Mouse (Mus musculus) heart, postnatal 36 days (tissue): ENCODE results near the gene D430019H16Rik. TPM values are rescaled to one million over a fixed set of nuclear protein-coding genes. Genes with fewer than 3 reads are reported as not detected.

Experiments used
- DNase-seq, 2 experiments: peaks; one replicate each; pipeline ENCODE4 v3.0.0; 2021 to 2022
- intact Hi-C: fragments of 180-260 bp; cut with DNase I; formaldehyde crosslinking; loops from one replicate; pipeline ENCODE4 v1.15.1; 2025
- total RNA-seq, 2 experiments: library from RNA; stranded (reverse); gene quantifications; 2 replicates each; pipeline ENCODE4 v1.2.3; 2021

The D430019H16Rik gene
- total RNA-seq, 2 experiments from 2014 or later, result 0.16 to 0.31 TPM

DNA sequence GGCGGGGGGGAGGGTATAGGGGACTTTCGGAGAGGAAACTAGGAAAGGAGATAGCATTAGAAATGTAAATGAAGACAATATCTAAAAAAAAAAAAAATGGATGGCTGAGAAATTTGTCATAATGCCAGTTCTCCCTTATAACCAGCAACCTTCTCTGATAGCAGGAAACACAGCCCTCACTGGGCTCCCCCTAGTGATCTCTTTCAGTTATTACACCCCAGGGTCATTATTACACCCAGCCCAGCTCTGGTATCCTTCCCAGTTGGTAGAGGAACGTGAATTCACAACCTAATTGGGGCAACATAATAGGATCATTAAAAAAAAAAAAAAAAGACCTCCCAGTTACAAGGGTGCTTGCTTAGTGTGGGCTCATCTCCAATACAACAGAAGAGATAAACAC lies 29.8 kb downstream of the D430019H16Rik start:
- DNase-seq, result no peak
- intact Hi-C loops, result loop anchor here (10.0 kb wide), 1 partner anchor 429 kb away; no protein-coding TSS in a partner anchor

DNA sequence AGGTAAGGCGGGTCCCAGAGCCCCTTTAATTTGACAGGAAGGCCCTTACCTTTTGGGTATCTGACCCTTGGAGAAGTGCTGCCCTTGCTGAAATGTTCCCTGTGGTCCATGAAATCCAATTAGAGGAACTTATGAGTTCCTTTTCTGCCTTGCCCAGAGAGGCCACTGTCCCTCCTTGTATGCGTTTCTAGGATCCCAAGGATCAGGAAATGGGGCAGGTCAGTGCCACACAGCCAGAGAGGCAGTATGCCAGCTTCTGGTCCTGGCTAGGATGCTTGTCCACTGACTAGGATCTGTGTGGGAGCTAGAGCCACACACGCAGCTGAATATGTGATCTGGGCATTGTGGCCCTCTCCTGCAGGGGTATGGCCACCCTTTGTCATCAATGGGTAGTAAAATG lies 36.6 kb downstream of the D430019H16Rik start:
- intact Hi-C loops, result no loop called here
- DNase-seq, result no peak

DNA sequence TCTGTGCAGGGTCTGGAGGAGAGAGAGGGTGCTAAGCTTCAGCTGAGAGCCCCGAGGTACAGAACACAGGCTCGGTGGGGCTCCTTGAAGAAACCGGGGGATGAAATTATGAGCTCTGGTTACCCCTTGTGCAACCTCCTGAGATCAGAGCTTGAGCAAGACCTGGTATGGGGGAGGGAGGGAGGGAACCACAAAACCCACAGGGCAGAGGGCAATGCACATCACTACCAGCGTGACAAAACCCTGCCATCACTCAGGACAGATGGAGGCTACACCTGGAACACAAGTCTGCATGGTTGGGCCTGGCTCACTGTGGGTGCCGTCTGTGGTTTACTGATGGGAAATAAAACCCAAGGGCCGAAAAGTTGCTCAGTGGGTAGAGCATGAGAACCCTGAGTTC lies 37.1 kb downstream of the D430019H16Rik start:
- intact Hi-C loops, result no loop called here
- DNase-seq, result no peak

DNA sequence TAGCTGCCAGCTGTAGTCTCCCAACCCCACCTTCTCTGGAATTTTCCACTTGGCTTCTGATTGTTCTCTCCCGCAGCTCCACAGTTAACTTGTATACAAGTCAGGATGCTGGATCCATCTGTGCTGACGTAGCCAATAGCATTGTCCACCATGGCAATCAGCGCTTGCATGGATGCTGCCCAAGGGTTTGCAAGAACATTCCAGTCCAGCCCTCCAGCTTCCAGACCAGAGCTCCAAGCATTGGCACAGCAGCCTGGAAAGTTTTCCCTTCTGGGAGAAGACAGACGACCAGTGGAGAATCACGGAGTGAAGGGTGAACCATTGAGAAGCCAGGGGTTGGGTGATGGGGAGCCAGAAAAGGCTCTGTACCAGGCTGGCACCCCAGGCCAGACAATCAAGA lies 41.1 kb downstream of the D430019H16Rik start:
- intact Hi-C loops, result loop anchor here (5.0 kb wide), 1 partner anchor 228 kb away; no protein-coding TSS in a partner anchor
- DNase-seq, result peak; percentile 14 to 26

DNA sequence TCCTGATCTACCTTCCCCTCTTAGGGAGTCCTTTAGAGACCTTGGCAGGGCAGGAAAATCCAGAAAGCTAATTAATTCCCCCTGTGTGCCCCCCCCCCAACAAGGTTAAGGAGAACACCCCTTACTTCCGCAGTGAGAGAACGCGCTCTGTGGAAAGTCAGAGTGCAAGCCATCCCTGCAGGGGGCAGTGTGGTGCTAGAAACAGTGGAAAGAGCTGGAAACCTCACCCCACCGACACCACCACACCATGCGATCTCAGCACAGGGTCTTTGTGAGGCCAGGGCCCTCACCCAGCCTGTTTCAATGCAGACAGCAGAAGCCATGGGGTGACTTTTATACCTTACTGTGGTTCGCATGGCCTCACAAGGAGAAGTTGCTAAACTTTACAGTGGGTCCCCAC lies 44.2 kb downstream of the D430019H16Rik start:
- intact Hi-C loops, result loop anchor here (1.0 to 5.0 kb wide), 3 partner anchors 87 to 224 kb away; no protein-coding TSS in a partner anchor
- DNase-seq, result peak; percentile 84 to 89

DNA sequence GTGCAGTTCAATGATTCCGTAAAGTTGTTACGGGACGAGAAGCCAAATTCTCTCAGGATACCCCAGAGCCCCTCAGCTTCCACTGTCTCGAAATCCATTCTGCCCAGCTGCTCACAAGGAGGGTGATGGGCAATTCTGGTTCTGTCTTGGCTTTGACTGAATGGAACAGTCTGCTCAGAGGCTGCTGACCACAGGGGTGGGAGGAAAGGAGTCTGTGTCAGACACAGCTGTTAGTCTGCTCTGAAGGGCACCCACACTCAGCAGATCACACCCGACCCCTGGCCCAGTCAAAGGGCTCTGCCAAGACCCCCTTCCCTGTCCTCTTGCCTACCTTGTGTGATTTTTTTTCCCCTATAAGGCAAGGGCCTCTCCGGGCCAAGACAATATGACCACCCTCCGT lies 44.8 kb downstream of the D430019H16Rik start:
- no peak for DNase-seq
- intact Hi-C loops, result loop anchor here (1.0 to 5.0 kb wide), 3 partner anchors 87 to 224 kb away; no protein-coding TSS in a partner anchor

DNA sequence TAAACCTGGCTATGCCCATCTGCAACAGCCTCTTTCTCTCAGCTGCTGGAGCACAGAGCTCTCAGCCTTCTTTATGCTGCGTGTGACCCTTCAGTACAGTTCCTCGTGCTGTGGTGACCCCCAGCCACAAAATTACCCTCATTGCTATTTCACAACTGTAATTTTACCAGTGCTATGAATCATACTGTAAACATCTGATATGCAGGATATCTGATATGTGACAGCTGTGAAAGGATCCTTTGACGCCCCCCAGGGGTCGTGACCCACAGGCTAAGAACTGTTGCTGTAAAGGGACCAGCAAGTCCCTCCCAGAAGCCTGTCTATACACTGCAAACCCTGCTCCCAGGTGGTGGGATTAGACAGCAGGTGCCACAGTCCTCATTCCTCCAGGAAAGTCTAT lies 45.2 kb downstream of the D430019H16Rik start:
- no peak for DNase-seq
- intact Hi-C loops, result loop anchor here (1.0 to 5.0 kb wide), 3 partner anchors 86 to 223 kb away; no protein-coding TSS in a partner anchor

DNA sequence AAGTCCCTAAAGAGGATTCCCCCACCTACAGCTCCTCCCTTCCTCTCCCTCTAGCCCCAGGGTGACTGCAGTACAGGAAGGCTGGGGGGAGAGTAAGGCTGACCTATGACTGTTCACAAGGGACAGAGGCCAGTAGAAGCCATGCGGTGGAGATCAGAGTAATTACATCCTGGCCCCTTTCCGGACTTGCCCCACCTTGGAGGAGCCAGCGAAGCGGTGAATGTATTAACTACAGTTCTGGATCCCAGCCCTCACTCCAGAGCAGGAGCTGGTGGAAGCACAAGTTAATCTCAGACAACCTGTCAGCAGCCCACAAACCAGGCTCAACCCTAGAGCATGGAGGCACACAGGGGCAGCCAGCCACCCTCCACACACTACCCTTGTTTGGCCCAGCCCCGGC lies 47.3 kb downstream of the D430019H16Rik start:
- no peak for DNase-seq
- intact Hi-C loops, result no loop called here

DNA sequence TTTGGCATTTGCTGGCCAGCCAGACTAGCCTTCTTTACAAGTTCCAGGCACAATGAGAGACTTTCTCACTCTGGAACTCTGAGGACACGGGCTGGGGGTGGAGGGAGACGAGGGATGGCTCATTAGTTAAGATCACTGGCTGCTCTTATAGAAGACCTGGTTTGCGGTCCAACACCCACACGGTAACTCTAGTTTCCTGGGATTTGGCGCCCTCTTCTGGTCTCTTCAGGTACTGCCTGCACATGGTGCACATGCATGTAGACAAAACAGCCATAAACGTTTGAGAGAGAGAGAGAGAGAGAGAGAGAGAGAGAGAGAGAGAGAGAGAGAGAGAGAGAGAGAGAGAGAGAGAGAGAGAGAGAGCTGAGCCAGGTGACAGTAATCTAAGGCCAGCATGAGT lies 51.1 kb downstream of the D430019H16Rik start:
- no peak for DNase-seq
- intact Hi-C loops, result no loop called here

DNA sequence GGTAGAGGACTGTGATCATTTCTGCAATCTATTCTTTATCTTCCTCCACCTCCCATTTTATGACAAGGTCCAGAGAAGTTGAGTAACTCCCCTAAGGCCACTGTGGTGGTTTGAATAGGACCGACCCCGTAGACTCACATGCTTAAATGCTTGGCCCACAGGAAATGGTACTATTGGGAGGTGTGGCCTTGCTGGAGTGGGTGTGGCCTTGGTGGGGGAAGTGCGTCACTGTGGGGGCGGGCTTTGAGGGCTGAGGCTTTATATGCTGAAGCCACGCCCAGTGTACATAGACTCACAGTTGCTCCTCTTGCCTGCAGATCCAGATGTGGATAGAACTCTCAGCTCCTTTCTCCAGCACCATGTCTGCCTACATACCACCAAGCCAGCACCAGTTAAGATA lies 57.5 kb downstream of the D430019H16Rik start:
- no peak for DNase-seq
- intact Hi-C loops, result no loop called here

DNA sequence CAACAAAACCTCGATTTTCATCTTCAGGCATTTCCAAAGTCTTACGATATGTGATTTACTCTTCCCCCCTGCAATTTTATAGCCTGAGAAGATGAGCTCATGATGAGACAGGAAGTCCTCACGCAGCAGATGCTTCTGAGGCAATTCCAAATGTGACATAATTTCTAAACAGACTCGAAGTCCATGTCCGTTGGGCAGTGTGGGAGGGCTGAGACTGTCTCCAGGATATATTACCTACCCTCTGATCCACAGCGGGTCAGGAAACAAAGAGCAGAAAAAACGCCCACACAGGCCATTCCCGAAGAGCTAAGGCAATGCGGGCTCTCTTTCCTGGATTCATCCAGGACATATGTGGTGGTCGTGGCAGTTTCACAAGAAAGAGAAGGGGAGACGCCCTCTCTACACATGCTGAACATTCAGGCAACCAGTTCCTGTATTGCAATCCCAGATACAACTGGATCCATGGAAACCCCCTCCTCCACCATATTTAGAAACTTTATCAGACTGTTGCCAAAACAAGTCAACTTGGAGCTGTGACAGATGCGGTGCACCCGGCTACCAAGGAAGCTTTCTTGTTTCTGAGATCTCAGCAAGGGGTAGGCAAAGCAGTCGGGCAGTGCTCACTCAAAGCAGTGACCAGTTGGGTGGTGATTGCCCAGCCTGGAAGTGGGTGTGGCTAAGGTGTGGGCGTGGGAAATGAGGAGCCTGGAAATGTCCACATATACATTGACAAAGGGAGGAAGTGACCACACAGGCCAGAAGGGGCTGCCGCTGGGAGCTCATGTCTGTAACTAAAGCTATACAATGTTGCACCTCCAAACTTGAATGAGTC lies 58.2 kb downstream of the D430019H16Rik start:
- intact Hi-C loops, result no loop called here
- no peak for DNase-seq

DNA sequence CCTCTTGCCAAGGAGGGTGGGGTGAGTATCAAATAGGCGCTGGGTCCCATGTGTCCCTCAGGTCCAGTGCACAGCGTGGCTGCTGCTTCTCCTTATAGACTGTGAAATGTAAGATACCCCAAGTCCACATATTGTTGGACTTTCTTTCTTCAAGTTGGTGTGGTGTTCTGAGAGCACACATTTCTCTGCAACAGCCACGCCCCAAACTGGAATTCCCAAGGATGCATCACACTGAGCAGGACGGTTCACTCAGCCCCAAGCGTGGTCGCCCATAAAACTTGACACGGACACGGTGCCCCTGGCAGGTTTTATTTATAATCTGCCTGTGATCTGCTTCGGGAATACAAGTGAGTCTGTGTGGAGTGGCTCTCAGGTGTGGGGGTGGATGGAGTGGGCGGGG lies 60.5 kb downstream of the D430019H16Rik start:
- intact Hi-C loops, result no loop called here
- DNase-seq, result no peak

DNA sequence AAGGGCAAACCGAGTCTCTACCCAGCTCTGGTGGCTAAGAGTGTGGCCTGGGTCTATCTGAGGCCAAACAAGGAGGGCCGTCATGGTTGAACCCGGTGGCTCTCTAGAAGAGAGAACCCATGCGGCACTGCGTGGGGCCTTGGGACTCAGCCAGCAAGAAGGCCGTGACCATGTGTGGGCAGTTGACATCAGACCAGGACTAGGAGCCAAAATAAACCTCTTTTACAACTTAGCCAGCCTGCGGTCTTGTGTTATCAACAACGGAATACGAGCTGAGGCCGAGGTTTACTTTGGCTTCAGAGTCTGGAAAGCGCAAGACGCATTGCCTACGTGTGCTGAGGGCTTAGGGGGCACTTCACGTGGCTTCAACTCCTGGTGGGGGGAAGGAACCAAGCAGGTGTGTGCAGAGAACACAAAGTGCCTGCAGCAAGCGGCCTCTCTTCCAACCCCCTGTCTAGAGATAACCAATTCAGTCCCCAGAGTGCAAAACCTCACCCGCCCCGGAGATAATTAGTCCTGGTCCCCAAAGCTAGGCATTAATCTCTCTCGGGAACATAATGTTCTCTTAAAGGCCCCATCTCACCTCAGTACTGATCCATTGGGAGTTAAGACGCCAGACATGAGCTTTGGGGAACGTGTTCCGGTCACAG lies 63.5 kb downstream of the D430019H16Rik start:
- intact Hi-C loops, result no loop called here

DNA sequence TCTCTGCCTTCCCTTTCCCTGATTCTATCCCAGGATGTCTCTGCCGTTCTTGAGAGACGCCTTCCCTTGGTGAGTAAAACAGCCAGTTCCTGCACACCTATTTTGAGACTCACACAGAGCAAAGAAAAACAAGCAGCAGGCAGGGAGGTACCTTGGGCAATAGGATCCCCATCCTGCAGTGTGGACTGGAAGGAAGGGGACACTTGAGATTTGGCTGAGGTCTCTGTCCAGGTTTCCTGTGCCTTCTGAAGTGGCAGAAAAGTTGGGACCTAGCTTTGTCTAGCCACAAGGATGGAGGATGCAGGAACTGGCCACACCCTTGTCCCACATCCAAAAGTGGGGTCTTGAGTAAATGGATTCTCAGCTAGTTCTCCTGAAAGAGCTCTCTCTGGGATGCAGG lies 66.2 kb downstream of the D430019H16Rik start:
- DNase-seq, result no peak
- intact Hi-C loops, result no loop called here

More for the DNA sequence above, 63.5 kb downstream of the D430019H16Rik start:
- DNase-seq, result no peak

DNA sequence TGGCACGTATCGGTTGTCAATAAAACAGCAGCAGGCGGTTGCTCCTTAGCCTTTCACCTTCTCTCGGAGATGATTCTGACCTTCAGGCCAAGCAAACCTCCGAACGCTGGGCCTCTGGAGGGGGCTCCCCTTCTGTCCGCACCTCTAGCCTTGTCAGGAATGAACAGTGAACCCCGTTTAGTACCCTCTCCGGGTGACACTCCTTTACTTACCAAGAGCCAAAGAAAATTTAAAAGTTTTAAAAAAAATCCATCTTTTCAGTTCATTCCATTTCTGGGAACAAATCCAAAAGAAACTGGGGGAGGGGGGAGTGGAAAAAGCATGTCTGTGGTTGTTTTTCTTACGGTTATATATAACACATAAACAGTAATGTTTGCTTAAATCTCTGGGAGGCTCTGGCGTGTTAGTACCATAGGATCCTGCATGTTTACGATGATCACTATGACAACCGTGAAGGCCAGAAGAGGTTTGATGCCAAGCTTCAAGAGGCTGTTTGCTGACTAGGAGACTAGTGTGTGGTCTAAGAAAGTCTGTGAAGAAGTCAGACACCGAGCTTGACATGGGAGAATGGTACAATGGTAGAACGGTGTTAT lies 67.6 kb downstream of the D430019H16Rik start:
- intact Hi-C loops, result no loop called here
- DNase-seq, result no peak

DNA sequence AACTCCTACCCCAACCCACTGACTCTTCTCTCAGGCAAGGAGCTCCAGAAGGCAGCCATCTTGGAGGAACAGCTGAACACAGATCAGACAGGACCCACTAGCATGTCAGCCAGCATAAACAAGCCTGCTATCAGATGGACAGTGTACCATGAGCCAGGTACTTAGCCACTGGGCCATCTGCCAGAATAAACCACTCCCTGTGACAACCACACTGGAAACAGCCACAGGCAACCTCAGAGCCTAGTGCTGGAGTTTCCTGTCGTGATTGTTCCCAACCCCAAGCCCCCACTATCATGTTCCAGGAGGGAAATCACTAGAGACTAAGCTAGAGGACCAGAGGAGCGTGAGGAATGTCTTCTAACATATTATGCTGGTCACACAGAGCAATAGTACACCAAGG lies 70.1 kb downstream of the D430019H16Rik start:
- DNase-seq, result no peak
- intact Hi-C loops, result loop anchor here (2.0 kb wide), 1 partner anchor 39 kb away; the partner anchor contains the start of gene Bdkrb2

DNA sequence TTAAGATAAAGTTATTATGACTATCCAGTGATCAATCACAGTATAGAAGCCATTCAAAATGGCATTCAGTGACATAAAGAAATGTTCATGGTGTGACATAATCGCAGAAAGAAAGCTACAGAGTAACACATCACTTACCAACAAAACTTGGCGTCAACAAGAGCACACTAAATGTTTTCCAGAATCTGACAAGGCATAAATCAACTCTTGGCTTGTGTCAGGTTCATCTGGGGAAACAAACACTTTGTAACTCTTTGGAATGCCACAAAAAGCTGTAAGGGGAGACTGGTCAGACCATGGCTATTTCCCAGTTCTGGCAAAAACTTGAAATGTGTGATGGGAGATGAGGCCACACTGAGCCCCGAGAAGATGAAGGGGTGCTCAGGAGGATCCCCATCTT lies 72.5 kb downstream of the D430019H16Rik start:
- intact Hi-C loops, result no loop called here

DNA sequence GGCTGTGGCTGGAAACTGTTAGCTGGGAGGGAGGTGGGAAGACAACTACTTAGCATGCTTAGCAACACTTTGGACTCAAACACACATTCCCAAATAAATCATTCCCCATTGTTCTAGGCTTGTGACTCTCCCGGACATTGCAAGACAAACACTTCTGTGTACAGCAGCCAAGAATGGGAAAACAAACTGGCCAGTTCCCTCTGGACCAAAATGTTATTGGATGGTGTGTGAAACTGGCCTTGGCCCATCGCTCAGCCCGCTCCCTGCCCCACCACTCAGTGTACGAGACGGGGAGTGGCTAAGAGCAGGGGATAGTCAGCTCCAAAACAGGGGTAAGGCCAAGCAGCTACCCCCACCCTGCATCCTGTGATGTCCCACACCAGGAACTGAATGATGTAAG lies 73.2 kb downstream of the D430019H16Rik start:
- peak; percentile 56 to 60 for DNase-seq
- intact Hi-C loops, result no loop called here

More for the DNA sequence above, 72.5 kb downstream of the D430019H16Rik start:
- no peak for DNase-seq

DNA sequence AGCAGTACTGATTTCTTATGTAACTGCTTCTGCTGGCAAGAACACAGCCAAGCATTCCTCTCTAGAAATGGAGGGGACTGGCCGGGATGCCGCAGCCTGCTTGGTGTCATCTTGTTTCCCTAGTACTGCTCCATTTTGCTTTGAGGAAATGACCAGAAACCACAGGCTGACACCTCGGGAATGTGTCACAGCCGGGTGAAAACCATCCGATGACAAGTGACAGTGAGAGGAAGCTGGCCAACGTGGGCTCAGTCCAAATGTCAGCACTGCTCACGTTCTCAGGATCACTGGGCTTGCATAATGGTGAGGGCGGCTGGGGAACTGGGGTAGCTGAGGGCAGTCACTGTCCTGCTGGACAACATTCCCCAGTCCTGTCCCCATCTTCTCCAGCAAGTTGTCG lies 75.9 kb downstream of the D430019H16Rik start:
- intact Hi-C loops, result no loop called here
- peak in 1 of 2 experiments; percentile 35 for DNase-seq

DNA sequence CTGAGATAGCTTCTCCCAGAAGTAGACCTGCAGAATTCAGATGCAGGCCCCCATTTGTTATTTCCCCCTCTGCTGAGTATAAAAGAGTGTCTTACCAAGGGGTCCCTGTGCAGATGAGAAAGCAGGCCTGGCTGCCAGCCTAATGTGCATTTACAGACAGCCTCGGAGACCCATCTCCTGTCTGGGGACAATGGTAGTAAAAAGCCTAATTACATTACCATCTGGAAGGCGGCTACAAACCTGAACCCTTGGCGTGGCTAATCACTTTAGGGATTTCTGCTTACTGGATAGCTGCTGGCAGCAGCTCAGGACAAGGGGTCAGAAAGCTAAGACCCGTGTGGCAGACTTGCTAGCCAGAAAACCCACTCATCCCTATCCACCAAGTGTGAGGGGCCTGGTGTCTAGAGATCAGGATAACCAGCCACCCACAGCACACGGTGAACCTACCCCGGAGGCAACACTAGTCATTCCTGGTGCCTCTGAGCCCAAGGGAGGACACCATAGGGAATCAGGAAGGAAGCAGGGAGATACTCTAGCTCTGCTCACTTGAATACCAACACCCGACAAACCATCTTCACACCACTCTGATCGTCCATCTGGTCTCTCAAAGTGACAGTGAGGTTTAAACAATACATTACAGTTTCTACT lies 78.2 kb downstream of the D430019H16Rik start:
- peak in 1 of 2 experiments; percentile 14 for DNase-seq
- intact Hi-C loops, result no loop called here

DNA sequence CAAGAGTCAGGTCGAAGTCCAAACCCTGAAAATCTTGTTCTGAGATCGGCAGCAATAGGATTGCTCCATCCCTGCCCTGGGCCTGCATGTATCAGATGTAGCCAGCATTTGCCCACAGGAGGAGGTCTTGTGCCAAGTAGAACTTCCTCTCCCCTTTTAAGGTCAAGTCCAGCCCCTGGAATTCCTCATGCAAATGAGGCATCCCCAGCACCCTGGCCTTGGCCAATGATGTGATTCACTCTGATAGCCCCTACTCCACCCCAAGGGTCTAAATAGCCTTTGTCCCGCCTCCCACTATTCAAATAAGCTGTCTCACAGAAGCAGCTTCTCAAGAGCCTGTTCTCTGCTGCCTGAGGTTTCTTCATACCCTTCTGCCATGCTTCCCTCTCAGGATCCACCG lies 81.2 kb downstream of the D430019H16Rik start:
- intact Hi-C loops, result no loop called here
- DNase-seq, result no peak
